Mouse (Mus musculus) layer of hippocampus, adult 9-10 months (tissue): ENCODE results near the gene Pold4.
"Not testable (repeated sequence)": the region's sequence is repeated elsewhere in the genome, so short reads cannot be mapped to it uniquely, and the experiment has no call there.

Experiments used
- DNase-seq: peaks from one replicate; pipeline ENCODE4 v3.0.0; 2022; ENCODE audit warnings: low spot score

Gene Pold4

GRCm38 (mm10) chr19:4229451-4230076 is 2.1 kb upstream of the Pold4 start:
- no peak for DNase-seq

- DNase-seq, result no peak
Measured at GRCm38 (mm10) chr19:4230415-4230814, 1.3 kb upstream of the Pold4 start.

- DNase-seq, result no peak
Measured at GRCm38 (mm10) chr19:4232186-4232572, 480 bp downstream of the Pold4 start.

GRCm38 (mm10) chr19:4232651-4233050 is 952 bp downstream of the Pold4 start:
- no peak for DNase-seq

GRCm38 (mm10) chr19:4234548-4234947 is 2.8 kb downstream of the Pold4 start:
- no peak for DNase-seq

GRCm38 (mm10) chr19:4240247-4240668 is 8.6 kb downstream of the Pold4 start:
- no peak for DNase-seq

- no peak for DNase-seq
Measured at GRCm38 (mm10) chr19:4242416-4242815, 10.7 kb downstream of the Pold4 start.

GRCm38 (mm10) chr19:4244775-4245174 is 13.1 kb downstream of the Pold4 start:
- DNase-seq, result no peak

GRCm38 (mm10) chr19:4247010-4247409 is 15.3 kb downstream of the Pold4 start:
- no peak for DNase-seq

- DNase-seq, result not testable (repeated sequence)
Measured at GRCm38 (mm10) chr19:4248683-4249082, 17.0 kb downstream of the Pold4 start.

- no peak for DNase-seq
Measured at GRCm38 (mm10) chr19:4254230-4254629, 22.5 kb downstream of the Pold4 start.

- no peak for DNase-seq
Measured at GRCm38 (mm10) chr19:4255583-4256162, 24.0 kb downstream of the Pold4 start.

- peak; percentile 95 for DNase-seq
Measured at GRCm38 (mm10) chr19:4257216-4257896, 25.7 kb downstream of the Pold4 start.

- no peak for DNase-seq
Measured at GRCm38 (mm10) chr19:4257897-4258252, 26.2 kb downstream of the Pold4 start.

- DNase-seq, result no peak
Measured at GRCm38 (mm10) chr19:4261038-4261698, 29.5 kb downstream of the Pold4 start.

GRCm38 (mm10) chr19:4262756-4263155 is 31.1 kb downstream of the Pold4 start:
- no peak for DNase-seq

GRCm38 (mm10) chr19:4263702-4264101 is 32.0 kb downstream of the Pold4 start:
- no peak for DNase-seq

GRCm38 (mm10) chr19:4264171-4264780 is 32.6 kb downstream of the Pold4 start:
- no peak for DNase-seq

- no peak for DNase-seq
Measured at GRCm38 (mm10) chr19:4265956-4266355, 34.3 kb downstream of the Pold4 start.

- DNase-seq, result peak; percentile 31
Measured at GRCm38 (mm10) chr19:4268566-4269361, 37.1 kb downstream of the Pold4 start, which contains the start of gene Ssh3. Gene Ssh3, minus strand, starts transcription at chr19:4269180.

- no peak for DNase-seq
Measured at GRCm38 (mm10) chr19:4270187-4270586, 38.5 kb downstream of the Pold4 start.

- DNase-seq, result no peak
Measured at GRCm38 (mm10) chr19:4270972-4271371, 39.3 kb downstream of the Pold4 start.
